Mouse (Mus musculus) hindbrain, embryonic 16.5 days (tissue): ENCODE results near the gene Ccm2l. TPM values are rescaled to one million over a fixed set of nuclear protein-coding genes. Genes with fewer than 3 reads are reported as not detected.

ENCODE experiments used
- ATAC-seq: fragments of 200-750 bp; cut with Nextera tagmentation; 2 replicates; pipeline ENCODE4 v1.8.0; 2017; ENCODE audit warnings: moderate TSS enrichment, moderate library complexity
- H3K27ac ChIP-seq: fragments of 300-500 bp; sonication (generic); 2 replicates; pipeline ENCODE4 v1.5.1; 2014; ENCODE audit warnings: low read depth, mild to moderate bottlenecking, control low read depth, low read length, moderate library complexity
- H3K27me3 ChIP-seq: fragments of 300-500 bp; sonication (generic); replicated peaks from 2 replicates; pipeline ENCODE4 v1.6.1; 2014; ENCODE audit warnings: low read length; ENCODE audit not compliant: control insufficient read depth, insufficient read depth
- H3K36me3 ChIP-seq: fragments of 300-500 bp; sonication (generic); 2 replicates; pipeline ENCODE4 v1.6.1; 2014; ENCODE audit warnings: mild to moderate bottlenecking, low read length, moderate library complexity, mixed read lengths; ENCODE audit not compliant: control insufficient read depth, insufficient read depth
- H3K4me1 ChIP-seq: fragments of 300-500 bp; sonication (generic); 2 replicates; pipeline ENCODE4 v1.6.1; 2014; ENCODE audit warnings: low read depth, low read length; ENCODE audit not compliant: control insufficient read depth, insufficient read depth
- H3K4me2 ChIP-seq: fragments of 300-500 bp; sonication (generic); 2 replicates; pipeline ENCODE4 v1.6.1; 2014; ENCODE audit warnings: mild to moderate bottlenecking, low read length, control low read depth, moderate library complexity
- H3K4me3 ChIP-seq: fragments of 300-500 bp; sonication (generic); 2 replicates; pipeline ENCODE4 v1.5.1; 2014; ENCODE audit warnings: mild to moderate bottlenecking, low read length, control low read depth, moderate library complexity
- H3K9ac ChIP-seq: fragments of 300-500 bp; sonication (generic); 2 replicates; pipeline ENCODE4 v1.6.1; 2014; ENCODE audit warnings: low read depth, mild to moderate bottlenecking, control low read depth, low read length, moderate library complexity
- H3K9me3 ChIP-seq: fragments of 300-500 bp; sonication (generic); 2 replicates; pipeline ENCODE4 v1.6.1; 2014; ENCODE audit warnings: mild to moderate bottlenecking, low read length, moderate library complexity; ENCODE audit not compliant: control insufficient read depth
- WGBS: fragments of 180-500 bp; shearing (Covaris S2); extraction: QIAGEN DNeasy Blood & Tissue Kit; methylation state at CpG from one replicate; pipeline ENCODE4 v1.1.7; 2014; 5-methylcytosine and 5-hydroxymethylcytosine counted together
- polyA plus RNA-seq: library from polyadenylated mRNA; unstranded; fragments of >200 nt; fragmentation: Nextera tagmentation; extraction: Ambion mirVana; gene quantifications from 2 replicates; pipeline ENCODE4 v1.2.1, GENCODE M21; 2015

Gene Ccm2l
- polyA plus RNA-seq, 1 experiment from 2014 or later: 0.58 TPM

DNA sequence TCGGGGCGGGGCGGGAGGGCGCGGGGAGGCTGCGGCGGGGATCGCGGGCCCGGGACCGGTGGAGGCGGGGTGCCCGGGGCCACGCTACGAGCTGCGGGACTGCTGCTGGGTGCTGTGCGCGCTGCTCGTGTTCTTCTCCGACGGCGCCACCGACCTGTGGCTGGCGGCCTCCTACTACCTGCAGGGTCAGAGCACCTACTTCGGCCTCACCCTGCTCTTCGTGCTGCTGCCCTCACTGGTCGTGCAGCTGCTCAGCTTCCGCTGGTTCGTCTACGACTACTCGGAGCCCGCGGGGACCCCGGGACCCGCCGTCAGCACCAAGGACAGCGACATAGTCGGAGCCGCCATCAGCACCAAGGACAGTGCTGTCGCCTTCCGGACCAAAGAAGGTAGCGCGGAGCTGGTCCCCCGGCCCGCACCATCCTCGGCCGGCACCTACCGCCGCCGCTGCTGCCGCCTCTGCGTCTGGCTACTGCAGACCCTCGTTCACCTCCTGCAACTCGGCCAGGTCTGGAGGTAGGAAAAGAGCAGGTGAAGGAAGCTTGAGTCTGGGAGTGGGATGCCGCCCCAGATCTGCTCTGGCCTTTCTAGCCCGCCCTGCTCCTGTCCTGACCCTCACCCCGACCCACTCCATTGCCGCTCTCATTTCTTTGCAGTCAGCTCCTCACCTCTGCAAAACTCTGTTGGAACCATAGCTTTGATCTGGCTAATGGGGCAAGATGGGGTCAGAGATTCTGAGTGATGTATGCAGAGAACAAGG, 33.5 kb upstream of the Ccm2l start:
- H3K27me3 ChIP-seq: no peaks in the 10 kb centered on the region
- 1% methylated on average over 38 of the region's 58 CpGs for WGBS
- peak overlapping the region; percentile 84 for H3K9ac ChIP-seq
- no peaks in the 10 kb centered on the region for H3K9me3 ChIP-seq
- H3K4me2 ChIP-seq: peak overlapping the region; percentile 78
- peaks cover 30% of the 10 kb centered on the region for H3K4me1 ChIP-seq
- peak; percentile 63 for ATAC-seq
- peak overlapping the region; percentile 72 for H3K4me3 ChIP-seq
- H3K27ac ChIP-seq: peak overlapping the region; percentile 97
- no peaks in the 10 kb centered on the region for H3K36me3 ChIP-seq

DNA sequence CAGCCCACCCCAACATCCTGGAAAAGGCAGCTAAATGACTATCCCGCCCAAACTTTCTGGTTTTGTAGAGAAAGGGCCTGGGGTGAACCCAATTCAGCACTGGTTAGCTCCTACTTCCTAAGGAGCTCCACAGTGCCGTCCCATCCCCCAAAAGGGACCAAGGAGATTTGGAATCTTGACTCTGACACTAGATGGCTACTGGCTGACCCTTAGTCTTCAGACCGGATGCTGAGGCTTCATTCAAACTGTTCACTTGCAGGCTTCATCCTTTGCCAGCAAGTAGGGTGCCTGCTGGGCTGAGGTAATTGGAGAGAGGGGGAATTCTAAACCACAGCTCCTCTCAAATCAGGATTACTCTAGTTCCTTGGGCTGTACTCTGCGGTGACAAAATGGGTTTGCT, 32.8 kb upstream of the Ccm2l start:
- Histone ChIP-seq H3K4me3 (peak overlapping the region; percentile 72), H3K27me3 (no peaks in the 10 kb centered on the region), H3K4me1 (peaks cover 30% of the 10 kb centered on the region), H3K9ac (peak overlapping the region; percentile 84), H3K36me3 (no peaks in the 10 kb centered on the region), H3K9me3 (no peaks in the 10 kb centered on the region), H3K4me2 (peak overlapping the region; percentile 78), H3K27ac (peak overlapping the region; percentile 6; the same call in 1 of the 2 replicates)
- no peak for ATAC-seq
- 12% methylated on average over 4 of the region's 4 CpGs for WGBS

- Histone ChIP-seq H3K27ac (peak overlapping the region; percentile 6; the same call in 1 of the 2 replicates), H3K9ac (peak overlapping the region; percentile 84; the same call in 1 of the 2 replicates), H3K4me1 (peaks cover 34% of the 10 kb centered on the region), H3K36me3 (no peaks in the 10 kb centered on the region), H3K4me3 (peak overlapping the region; percentile 72), H3K27me3 (no peaks in the 10 kb centered on the region), H3K9me3 (no peaks in the 10 kb centered on the region), H3K4me2 (peak overlapping the region; percentile 78)
- ATAC-seq: no peak
- WGBS: 67% methylated on average over 5 of the region's 5 CpGs
Measured at GRCm38 (mm10) chr2:153033545-153034230, 32.1 kb upstream of the Ccm2l start.

- H3K27ac ChIP-seq: no peak overlapping the region
- ATAC-seq: no peak
- peaks cover 27% of the 10 kb centered on the region for H3K4me1 ChIP-seq
- no peak overlapping the region for H3K9ac ChIP-seq
- H3K9me3 ChIP-seq: no peaks in the 10 kb centered on the region
- H3K4me2 ChIP-seq: no peak overlapping the region
- H3K4me3 ChIP-seq: no peak overlapping the region
- no peaks in the 10 kb centered on the region for H3K36me3 ChIP-seq
- no peaks in the 10 kb centered on the region for H3K27me3 ChIP-seq
- 72% methylated on average over 2 of the region's 2 CpGs for WGBS
Measured at GRCm38 (mm10) chr2:153036690-153037089, 29.1 kb upstream of the Ccm2l start.

- 50% methylated on average over 3 of the region's 3 CpGs for WGBS
- peaks cover 18% of the 10 kb centered on the region for H3K4me1 ChIP-seq
- no peaks in the 10 kb centered on the region for H3K27me3 ChIP-seq
- H3K9me3 ChIP-seq: no peaks in the 10 kb centered on the region
- no peak overlapping the region for H3K4me3 ChIP-seq
- H3K4me2 ChIP-seq: no peak overlapping the region
- no peaks in the 10 kb centered on the region for H3K36me3 ChIP-seq
- H3K9ac ChIP-seq: no peak overlapping the region
- ATAC-seq: no peak
- no peak overlapping the region for H3K27ac ChIP-seq
Measured at GRCm38 (mm10) chr2:153043886-153044285, 21.9 kb upstream of the Ccm2l start.

DNA sequence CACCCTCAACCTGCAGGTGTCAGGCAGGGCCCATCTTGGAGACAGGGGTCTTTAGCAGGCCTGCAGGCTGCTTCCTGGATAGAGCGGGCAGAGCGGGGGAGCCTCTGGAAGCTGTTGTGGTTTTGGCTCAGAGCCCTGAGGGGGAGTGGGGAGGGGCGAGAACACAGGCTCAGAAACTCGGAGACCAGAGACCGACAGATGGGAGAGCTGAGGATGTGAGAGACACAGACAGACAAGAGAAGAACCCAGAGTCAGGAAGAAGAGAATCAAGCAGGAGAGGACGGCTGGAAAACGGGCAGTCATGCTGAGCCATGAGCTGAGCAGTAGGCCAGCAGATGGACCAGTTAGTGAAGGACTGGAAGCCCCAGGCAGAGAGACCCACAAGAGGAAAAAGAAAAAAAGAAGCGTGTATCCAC, 19.9 kb upstream of the Ccm2l start:
- WGBS: 19% methylated on average over 8 of the region's 8 CpGs
- Histone ChIP-seq H3K4me3 (no peak overlapping the region), H3K4me2 (no peak overlapping the region), H3K9me3 (no peaks in the 10 kb centered on the region), H3K27me3 (no peaks in the 10 kb centered on the region), H3K27ac (peak overlapping the region; percentile 67), H3K9ac (no peak overlapping the region), H3K36me3 (no peaks in the 10 kb centered on the region), H3K4me1 (peaks cover 29% of the 10 kb centered on the region)
- peak; percentile 53 for ATAC-seq

DNA sequence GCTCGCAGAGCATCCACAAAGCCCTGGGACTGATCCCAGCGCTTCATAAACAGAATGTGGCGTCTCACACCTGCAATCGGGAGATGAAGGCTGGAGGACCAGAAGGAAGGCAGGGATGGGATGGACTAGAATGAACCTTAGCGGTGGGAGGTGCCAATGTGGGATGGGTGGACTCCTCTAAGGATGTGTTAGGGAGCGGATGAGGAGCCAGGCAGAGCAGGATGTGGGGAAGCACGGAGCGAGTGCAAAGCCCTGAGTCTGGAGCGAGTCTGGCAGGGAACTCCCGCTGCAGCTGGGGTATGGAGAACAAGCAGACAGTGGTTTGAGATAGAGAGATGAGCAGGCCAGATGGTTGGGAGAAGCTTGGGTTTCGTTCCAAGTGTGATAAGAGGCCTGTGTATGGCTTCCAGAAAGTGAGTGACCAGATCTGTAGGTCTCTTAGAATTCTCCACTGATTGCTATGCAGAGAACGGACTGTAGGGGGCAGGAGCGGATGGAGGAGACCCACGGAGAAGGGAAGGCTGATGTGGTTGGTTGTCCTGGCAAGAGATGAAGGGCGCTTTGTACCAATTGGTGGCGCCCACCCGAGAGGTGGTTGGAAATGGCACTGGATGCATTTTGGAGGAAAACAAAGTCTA, 17.8 kb upstream of the Ccm2l start:
- no peak overlapping the region for H3K4me3 ChIP-seq
- H3K27ac ChIP-seq: peak overlapping the region; percentile 66
- no peaks in the 10 kb centered on the region for H3K9me3 ChIP-seq
- 40% methylated on average over 17 of the region's 17 CpGs for WGBS
- no peak for ATAC-seq
- no peaks in the 10 kb centered on the region; the same call in 1 of the 2 replicates for H3K27me3 ChIP-seq
- H3K9ac ChIP-seq: no peak overlapping the region
- no peak overlapping the region for H3K4me2 ChIP-seq
- no peaks in the 10 kb centered on the region for H3K36me3 ChIP-seq
- H3K4me1 ChIP-seq: peaks cover 36% of the 10 kb centered on the region

DNA sequence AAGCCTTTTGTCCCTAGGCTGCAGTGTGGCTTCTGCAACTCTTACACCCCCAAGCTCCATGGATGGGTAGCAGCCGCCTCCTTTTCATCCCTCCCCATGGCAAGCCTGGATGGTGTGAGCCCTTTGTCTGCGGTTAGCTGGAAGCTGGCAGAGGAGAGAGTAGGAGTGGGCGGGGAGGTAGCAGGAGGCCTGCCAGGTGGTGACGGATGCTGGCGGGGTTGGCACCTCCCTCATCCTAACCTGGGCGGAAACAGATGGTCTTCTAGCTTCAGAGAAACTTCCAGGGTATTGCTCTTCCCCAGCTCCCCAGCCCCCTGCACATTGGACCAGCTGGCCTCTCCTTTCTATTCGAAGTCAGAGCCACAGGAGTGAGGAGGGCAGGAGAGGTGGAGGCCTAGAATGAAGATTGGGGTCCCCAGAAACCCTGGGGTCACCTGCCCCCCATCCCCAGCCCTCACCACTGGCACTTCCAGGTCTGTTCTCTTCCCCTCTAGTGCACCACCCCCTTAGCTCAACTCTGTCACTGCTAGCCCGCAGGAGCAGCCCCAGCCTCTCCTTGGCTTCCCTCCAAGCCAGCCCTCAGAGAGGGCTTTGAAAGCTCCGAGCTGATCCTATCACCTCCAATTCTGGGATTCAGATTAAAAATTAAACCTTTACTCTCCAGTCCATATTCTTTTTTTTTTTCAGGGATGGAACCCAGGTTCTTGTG, 16.3 kb upstream of the Ccm2l start:
- Histone ChIP-seq H3K9ac (peak overlapping the region; percentile 9; the same call in 1 of the 2 replicates), H3K36me3 (peaks cover 6% of the 10 kb centered on the region), H3K4me1 (peaks cover 36% of the 10 kb centered on the region), H3K27ac (peak overlapping the region; percentile 86), H3K4me3 (no peak overlapping the region), H3K4me2 (no peak overlapping the region), H3K9me3 (no peaks in the 10 kb centered on the region), H3K27me3 (no peaks in the 10 kb centered on the region; the same call in 1 of the 2 replicates)
- WGBS: 37% methylated on average over 9 of the region's 9 CpGs
- ATAC-seq: peak; percentile 78
